Mouse (Mus musculus) forebrain, embryonic 11.5 days (tissue): Measurements from ENCODE around the gene Duox1. TPM values are rescaled to one million over a fixed set of nuclear protein-coding genes. Genes with fewer than 3 reads are reported as not detected.

Source experiments
- ATAC-seq: fragments of 200-750 bp; cut with Nextera tagmentation; replicated peaks from 2 replicates; pipeline ENCODE4 v1.8.0; 2017; ENCODE audit warnings: moderate TSS enrichment; ENCODE audit not compliant: low FRiP score
- DNase-seq: peaks from one replicate; pipeline ENCODE4 v3.0.0-alpha.2; 2017; ENCODE audit warnings: low spot score
- H3K27ac ChIP-seq: fragments of 300-500 bp; sonication (generic); 2 replicates; pipeline ENCODE4 v1.5.1; 2014; ENCODE audit warnings: low read depth, low read length
- H3K27me3 ChIP-seq: fragments of 300-500 bp; sonication (generic); 2 replicates; pipeline ENCODE4 v1.6.1; 2014; ENCODE audit warnings: mild to moderate bottlenecking, low read length, mixed read lengths; ENCODE audit not compliant: control insufficient read depth, insufficient read depth
- H3K36me3 ChIP-seq: fragments of 300-500 bp; sonication (generic); 2 replicates; pipeline ENCODE4 v1.6.1; 2014; ENCODE audit warnings: mild to moderate bottlenecking, low read length, moderate library complexity, mixed read lengths; ENCODE audit not compliant: control insufficient read depth, insufficient read depth
- H3K4me1 ChIP-seq: fragments of 300-500 bp; sonication (generic); replicated peaks from 2 replicates; pipeline ENCODE4 v1.6.1; 2014; ENCODE audit warnings: low read length, mixed read lengths; ENCODE audit not compliant: control insufficient read depth, insufficient read depth
- H3K4me2 ChIP-seq: fragments of 300-500 bp; sonication (generic); 2 replicates; pipeline ENCODE4 v1.6.1; 2014; ENCODE audit warnings: low read depth, mild to moderate bottlenecking, low read length, moderate library complexity, mixed read lengths; ENCODE audit not compliant: severe bottlenecking
- H3K4me3 ChIP-seq: fragments of 300-500 bp; sonication (generic); 2 replicates; pipeline ENCODE4 v1.5.1; 2014; ENCODE audit warnings: low read depth, low read length
- H3K9ac ChIP-seq: fragments of 300-500 bp; sonication (generic); 2 replicates; pipeline ENCODE4 v1.6.1; 2014; ENCODE audit warnings: low read length
- H3K9me3 ChIP-seq: fragments of 300-500 bp; sonication (generic); 2 replicates; pipeline ENCODE4 v1.6.1; 2016; ENCODE audit warnings: low read length, mixed read lengths; ENCODE audit not compliant: control insufficient read depth
- WGBS: fragments of 180-500 bp; shearing (Covaris S2); extraction: QIAGEN DNeasy Blood & Tissue Kit; methylation state at CpG from one replicate; pipeline ENCODE4 v1.1.7; 2014; 5-methylcytosine and 5-hydroxymethylcytosine counted together
- polyA plus RNA-seq: library from polyadenylated mRNA; unstranded; fragments of >200 nt; fragmentation: Nextera tagmentation; extraction: Ambion mirVana; gene quantifications from 2 replicates; pipeline ENCODE4 v1.2.1, GENCODE M21; 2014

Duox1 gene
- polyA plus RNA-seq, 1 experiment from 2014 or later = not detected

DNA sequence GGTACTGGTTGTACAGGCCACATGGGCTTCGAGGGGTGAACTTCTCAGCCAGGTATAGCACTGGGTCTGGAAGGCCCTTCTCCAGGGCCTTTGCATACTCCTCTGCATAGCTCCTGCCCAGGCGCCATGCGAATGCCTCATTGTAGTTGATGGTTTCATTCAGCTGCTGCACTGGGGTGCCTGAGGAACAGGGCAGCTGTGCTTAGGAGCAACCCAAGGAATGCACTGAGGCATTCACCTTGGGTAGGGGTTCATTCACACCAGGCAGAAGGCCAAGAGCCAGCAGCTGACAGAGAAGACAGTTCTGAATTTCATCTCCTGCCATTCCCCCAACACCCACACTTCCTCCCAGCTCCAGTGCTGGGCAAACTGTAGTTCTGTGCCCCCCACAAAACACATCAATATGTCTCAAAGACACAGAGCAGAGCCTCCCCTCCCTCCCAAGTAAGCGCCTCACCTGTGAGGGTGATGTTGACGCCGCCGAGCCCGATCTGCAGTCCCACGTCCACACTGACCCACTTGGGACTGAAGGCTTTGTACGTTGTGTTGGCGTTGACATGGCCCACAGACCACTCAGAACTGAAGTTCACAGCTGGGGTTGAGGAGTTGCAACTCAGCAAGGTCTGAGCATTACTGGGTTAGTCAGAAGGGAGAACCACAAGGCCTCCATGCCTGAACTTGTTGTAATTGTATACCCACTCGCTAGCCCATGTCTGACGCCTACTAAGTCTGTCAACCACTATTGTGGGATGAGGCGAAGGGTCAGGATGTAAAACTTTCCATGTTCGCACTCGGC, 10.2 kb upstream of the Duox1 start:
- Histone ChIP-seq H3K9ac (no peak overlapping the region), H3K27me3 (peaks cover 30% of the 10 kb centered on the region), H3K4me1 (peaks cover 11% of the 10 kb centered on the region), H3K4me3 (no peak overlapping the region), H3K36me3 (no peaks in the 10 kb centered on the region), H3K27ac (no peak overlapping the region), H3K4me2 (no peak overlapping the region), H3K9me3 (no peaks in the 10 kb centered on the region)
- DNase-seq (no peak), ATAC-seq (no peak)
- 86% methylated on average over 16 of the region's 16 CpGs for WGBS

DNA sequence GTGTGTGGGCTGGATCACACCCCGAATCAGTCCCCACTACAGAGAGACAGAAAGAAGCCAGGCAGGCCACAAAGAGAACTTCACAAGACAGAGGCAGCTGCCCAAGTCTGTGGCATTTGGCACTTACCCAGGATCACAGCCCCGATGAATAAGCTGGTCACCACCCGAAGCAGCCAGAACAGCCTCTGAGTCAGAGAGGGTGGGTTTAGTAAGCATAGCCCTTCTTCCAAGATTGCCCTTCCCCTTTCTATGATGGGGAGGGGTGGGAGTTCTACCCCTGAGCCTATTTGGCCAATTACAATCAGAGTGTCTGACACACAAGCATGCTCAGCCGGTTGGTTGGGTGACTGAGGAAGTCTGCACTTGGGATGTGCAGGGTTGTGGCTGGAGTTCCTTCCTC, 9.3 kb upstream of the Duox1 start:
- Histone ChIP-seq H3K4me1 (peaks cover 9% of the 10 kb centered on the region), H3K36me3 (no peaks in the 10 kb centered on the region), H3K9me3 (no peaks in the 10 kb centered on the region), H3K4me3 (no peak overlapping the region), H3K9ac (no peak overlapping the region), H3K27ac (no peak overlapping the region), H3K27me3 (peaks cover 21% of the 10 kb centered on the region), H3K4me2 (no peak overlapping the region)
- DNase-seq (no peak), ATAC-seq (no peak)
- WGBS = 85% methylated on average over 4 of the region's 4 CpGs

DNA sequence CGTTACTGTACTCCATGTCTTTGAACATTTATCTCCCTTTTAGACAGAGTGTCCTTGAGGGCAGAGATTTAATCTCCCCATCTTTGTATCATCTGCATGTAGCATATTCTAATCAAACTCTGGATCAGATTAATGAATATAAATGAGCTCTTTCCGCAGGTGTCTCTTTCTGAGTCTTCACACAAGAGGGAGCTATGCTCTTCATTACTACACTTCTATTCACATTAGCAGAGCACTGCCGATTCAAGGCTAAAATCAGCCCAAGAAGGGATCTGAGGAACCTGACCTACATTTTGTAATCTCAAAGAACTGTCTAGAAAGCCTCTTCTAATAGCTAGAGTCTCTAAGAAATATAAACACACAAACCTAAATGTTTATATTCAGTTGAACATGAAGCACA, 5.8 kb upstream of the Duox1 start:
- ATAC-seq (no peak), DNase-seq (no peak)
- no peak overlapping the region for H3K9ac ChIP-seq
- 50% methylated on average over 3 of the region's 3 CpGs for WGBS
- no peaks in the 10 kb centered on the region for H3K4me1 ChIP-seq
- no peaks in the 10 kb centered on the region for H3K9me3 ChIP-seq
- H3K27me3 ChIP-seq = peaks cover 19% of the 10 kb centered on the region
- no peak overlapping the region for H3K4me3 ChIP-seq
- H3K27ac ChIP-seq = no peak overlapping the region
- H3K36me3 ChIP-seq = no peaks in the 10 kb centered on the region
- no peak overlapping the region for H3K4me2 ChIP-seq

DNA sequence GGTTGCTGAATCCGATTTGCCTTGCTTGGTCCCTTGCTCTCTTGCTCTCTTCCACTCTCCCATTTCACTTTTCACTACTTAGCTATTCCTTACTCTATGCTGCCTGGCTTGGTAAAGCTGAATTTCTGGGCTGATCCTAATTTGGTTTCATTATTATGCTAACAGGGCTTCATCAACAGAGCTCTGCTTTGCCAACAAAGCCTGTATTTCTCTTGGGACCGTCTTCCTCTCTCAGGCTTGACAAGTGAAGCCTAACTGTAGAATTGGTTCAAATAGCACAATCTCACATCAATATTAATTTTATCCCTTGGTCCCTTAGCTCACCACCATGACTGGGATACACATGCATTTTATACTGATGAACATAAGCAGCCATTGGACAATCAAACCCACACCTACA, 3.9 kb upstream of the Duox1 start:
- Histone ChIP-seq H3K9ac (no peak overlapping the region), H3K27me3 (peaks cover 20% of the 10 kb centered on the region), H3K4me3 (no peak overlapping the region), H3K36me3 (no peaks in the 10 kb centered on the region), H3K9me3 (no peaks in the 10 kb centered on the region), H3K4me1 (no peaks in the 10 kb centered on the region), H3K27ac (no peak overlapping the region), H3K4me2 (no peak overlapping the region)
- WGBS = 53% methylated on average over 2 of the region's 2 CpGs
- no peak for ATAC-seq
- no peak for DNase-seq

DNA sequence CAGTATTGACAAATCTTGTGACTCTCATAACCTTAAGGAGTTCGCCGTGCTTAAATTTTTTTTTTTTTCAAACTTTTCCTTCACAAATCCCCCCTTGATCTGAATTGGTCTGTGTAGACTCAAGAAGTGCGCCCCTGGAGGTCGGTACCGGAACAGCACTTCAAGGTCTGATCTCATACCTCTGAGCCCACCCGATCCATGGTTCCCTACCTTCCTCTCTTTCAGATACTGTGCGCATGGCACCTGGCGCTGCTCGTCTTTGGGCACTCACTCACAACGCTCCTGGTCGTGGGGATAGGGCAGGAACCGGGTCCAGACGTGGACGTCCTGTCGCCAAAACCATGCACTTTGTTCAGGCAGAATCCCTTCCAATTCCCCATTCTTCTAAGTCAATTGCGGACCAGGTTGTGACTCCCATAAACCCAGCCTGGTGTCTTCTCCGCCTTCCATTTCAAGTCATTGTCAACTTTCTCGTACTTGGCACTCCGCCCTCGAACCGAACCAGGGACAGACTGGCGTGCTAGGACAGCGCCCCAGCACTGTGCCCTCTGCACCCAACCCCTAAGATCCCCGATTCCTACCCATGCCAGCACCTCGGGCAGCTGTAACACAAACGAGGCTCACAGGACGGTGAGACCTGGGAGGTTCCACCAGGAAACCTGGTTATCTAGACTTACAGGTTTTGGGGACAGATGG, 2.6 kb upstream of the Duox1 start:
- Histone ChIP-seq H3K27me3 (peaks cover 20% of the 10 kb centered on the region), H3K4me3 (no peak overlapping the region), H3K36me3 (no peaks in the 10 kb centered on the region), H3K9ac (no peak overlapping the region), H3K4me2 (peak overlapping the region; percentile 39; the same call in 1 of the 2 replicates), H3K9me3 (no peaks in the 10 kb centered on the region), H3K4me1 (no peaks in the 10 kb centered on the region), H3K27ac (no peak overlapping the region)
- ATAC-seq (peak; percentile 63), DNase-seq (peak; percentile 89)
- WGBS = 5% methylated on average over 27 of the region's 27 CpGs

DNA sequence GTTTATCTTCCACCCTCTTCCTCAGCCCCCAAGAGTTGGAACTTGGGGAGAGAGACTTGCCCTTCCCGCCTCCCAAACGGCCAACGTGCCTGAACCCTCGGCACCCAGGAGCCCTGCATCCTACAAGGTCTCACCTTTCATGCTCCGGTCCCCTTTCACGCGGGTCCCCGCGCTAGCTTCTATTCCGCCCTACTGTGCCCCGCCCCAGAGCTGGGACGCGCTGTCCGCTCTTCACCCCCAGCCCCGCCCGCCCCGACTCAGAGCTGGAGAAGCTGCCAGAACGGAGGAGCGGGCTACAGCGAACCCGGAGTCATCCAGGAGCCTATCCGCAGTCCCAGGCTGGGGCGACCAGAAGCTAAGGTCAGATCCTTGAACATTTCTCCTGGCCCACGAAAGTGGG, 1.9 kb upstream of the Duox1 start, which contains the start of gene Duoxa1:
Gene Duoxa1 (minus strand): TSS at position 195 of the 400 bp plus-strand sequence.
- DNase-seq = no peak
- H3K27me3 ChIP-seq = peaks cover 20% of the 10 kb centered on the region

DNA sequence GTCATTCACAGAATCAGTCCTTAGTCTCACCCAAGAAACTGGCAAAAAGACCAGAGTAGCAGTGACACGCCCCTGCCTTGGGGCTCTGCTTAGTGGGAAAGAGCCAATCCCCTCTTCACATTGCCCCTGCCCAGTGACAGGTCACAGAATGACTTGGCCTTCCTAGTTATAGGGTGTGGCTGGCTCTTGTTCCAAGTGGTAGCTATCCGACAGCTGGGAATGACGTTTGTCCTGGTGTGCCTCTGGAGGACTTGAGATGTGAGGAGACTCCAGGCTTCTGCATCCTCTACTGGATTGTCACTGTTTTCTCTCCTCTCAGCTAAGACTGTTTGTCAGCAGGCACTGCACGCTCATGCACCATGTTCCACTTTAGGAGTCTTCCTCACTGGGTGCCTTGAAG, 1.9 kb downstream of the Duox1 start:
- no peak overlapping the region for H3K4me2 ChIP-seq
- no peak for ATAC-seq
- H3K27me3 ChIP-seq = peaks cover 20% of the 10 kb centered on the region

More for the DNA sequence above, 1.9 kb upstream of the Duox1 start, which contains the start of gene Duoxa1:
- ATAC-seq = peak; percentile 36; the same call in 1 of the 2 replicates
- Histone ChIP-seq H3K36me3 (no peaks in the 10 kb centered on the region), H3K4me2 (peak within 1 kb of the TSS; percentile 39), H3K9ac (no peak within 1 kb of the TSS), H3K27ac (no peak within 1 kb of the TSS), H3K9me3 (no peaks in the 10 kb centered on the region), H3K4me3 (no peak within 1 kb of the TSS), H3K4me1 (no peaks in the 10 kb centered on the region)
- WGBS = 4% methylated on average over 24 of the region's 24 CpGs

DNA sequence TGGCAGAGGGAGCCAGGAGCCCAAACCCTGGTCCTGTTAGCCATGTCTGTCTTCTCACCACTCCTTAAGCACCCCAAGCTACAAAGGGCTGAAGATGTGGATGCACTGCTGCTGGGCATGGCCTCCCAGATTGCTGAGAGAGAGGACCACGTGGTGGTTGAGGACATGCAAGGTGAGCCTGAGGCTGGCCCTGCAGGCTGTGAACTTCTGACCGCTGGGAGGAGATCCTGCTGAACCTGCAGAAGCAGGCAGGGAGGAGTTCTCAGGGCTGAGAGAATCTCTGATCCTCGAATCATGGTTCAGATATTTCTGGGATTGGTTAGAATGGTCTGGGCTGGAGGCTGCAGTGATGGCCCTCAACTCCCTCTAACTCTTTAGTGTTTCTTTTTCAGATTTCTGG, 8.5 kb downstream of the Duox1 start:
- ATAC-seq = no peak
- Histone ChIP-seq H3K4me1 (no peaks in the 10 kb centered on the region), H3K27me3 (no peaks in the 10 kb centered on the region), H3K9me3 (no peaks in the 10 kb centered on the region), H3K36me3 (no peaks in the 10 kb centered on the region), H3K4me3 (no peak overlapping the region), H3K9ac (no peak overlapping the region), H3K4me2 (no peak overlapping the region), H3K27ac (no peak overlapping the region)
- WGBS = 60% methylated on average over 3 of the region's 3 CpGs
- DNase-seq = no peak

More for the DNA sequence above, 1.9 kb downstream of the Duox1 start:
- Histone ChIP-seq H3K4me3 (no peak overlapping the region), H3K27ac (no peak overlapping the region), H3K36me3 (no peaks in the 10 kb centered on the region), H3K9me3 (no peaks in the 10 kb centered on the region), H3K9ac (no peak overlapping the region), H3K4me1 (no peaks in the 10 kb centered on the region)
- 75% methylated on average over 4 of the region's 4 CpGs for WGBS
- DNase-seq = no peak
